In the genomic region with DNA sequence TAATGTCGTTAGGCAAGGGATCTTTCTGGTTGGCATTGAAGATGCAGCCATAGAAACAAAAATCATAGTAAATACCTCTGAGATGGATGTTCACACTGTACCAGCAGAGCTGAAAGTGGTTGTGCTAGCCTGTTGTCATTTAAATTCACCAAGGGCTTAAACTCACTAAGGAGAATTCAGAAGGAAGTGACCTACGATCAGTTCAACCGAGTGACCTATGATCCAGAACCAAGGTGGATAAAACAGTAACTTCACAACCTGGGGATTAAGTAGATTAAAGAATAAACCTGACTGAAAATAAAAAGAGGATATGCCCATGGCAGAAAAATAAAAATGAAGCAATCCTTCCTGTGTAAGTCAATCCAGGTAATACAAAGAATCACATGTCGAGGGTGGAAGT, we compare ENCODE assay signal across 28 mouse cellular contexts. TPM values are rescaled to one million over a fixed set of nuclear protein-coding genes. Genes with fewer than 3 reads are reported as not detected.
DNase-seq lines count a peak whose midpoint lies in the region; ATAC-seq lines count a peak whose summit lies in the region.
"Had no signal": no experiment of that assay in that cellular context is flagged by ENCODE, and none has a peak within 500 bp of the region (broad histone marks: within the 10 kb centered on the region; RNA-seq: fewer than 3 reads in every experiment).

No protein-coding gene starts in this region.

- H3K9me3 ChIP-seq in kidney, embryonic 15.5 days (replicated peaks) = no peaks in the 10 kb centered on the region
- H3K9me3 ChIP-seq: embryonic facial prominence, embryonic 12.5 days; embryonic facial prominence, embryonic 15.5 days; forebrain, embryonic 12.5 days; forebrain, embryonic 15.5 days; heart, embryonic 12.5 days; heart, embryonic 15.5 days had no signal

- no peak overlapping the region for H3K4me3 ChIP-seq in kidney, embryonic 15.5 days (replicated peaks)
- H3K4me3 ChIP-seq: embryonic facial prominence, embryonic 12.5 days; embryonic facial prominence, embryonic 15.5 days; forebrain, embryonic 12.5 days; forebrain, embryonic 15.5 days; heart, embryonic 12.5 days; heart, embryonic 15.5 days had no signal

- no peak for ATAC-seq in kidney, embryonic 15.5 days (replicated peaks; ENCODE audit: low FRiP score)
- no peak for ATAC-seq in frontal cortex, adult (ENCODE audit: low TSS enrichment)
- ATAC-seq: forebrain, embryonic 15.5 days; hindbrain, postnatal 0 days; Patski had no signal

- 74% methylated on average over 4 of the region's 4 CpGs for WGBS in kidney, embryonic 15.5 days

- H3K4me1 ChIP-seq in kidney, embryonic 15.5 days = no peaks in the 10 kb centered on the region
- H3K4me1 ChIP-seq: embryonic facial prominence, embryonic 12.5 days; embryonic facial prominence, embryonic 15.5 days; forebrain, embryonic 12.5 days; forebrain, embryonic 15.5 days; heart, embryonic 12.5 days; heart, embryonic 15.5 days had no signal

- H3K27me3 ChIP-seq in kidney, embryonic 15.5 days = no peaks in the 10 kb centered on the region
- H3K27me3 ChIP-seq: embryonic facial prominence, embryonic 12.5 days; embryonic facial prominence, embryonic 15.5 days; forebrain, embryonic 12.5 days; forebrain, embryonic 15.5 days; heart, embryonic 12.5 days; heart, embryonic 15.5 days; Patski had no signal

- H3K36me3 ChIP-seq in kidney, embryonic 15.5 days = no peaks in the 10 kb centered on the region
- H3K36me3 ChIP-seq: embryonic facial prominence, embryonic 12.5 days; embryonic facial prominence, embryonic 15.5 days; forebrain, embryonic 12.5 days; forebrain, embryonic 15.5 days; heart, embryonic 12.5 days; heart, embryonic 15.5 days had no signal

- H3K9ac ChIP-seq in kidney, embryonic 15.5 days = no peak overlapping the region
- H3K9ac ChIP-seq: embryonic facial prominence, embryonic 12.5 days; embryonic facial prominence, embryonic 15.5 days; forebrain, embryonic 12.5 days; forebrain, embryonic 15.5 days; heart, embryonic 12.5 days; heart, embryonic 15.5 days; hindbrain, embryonic 14.5 days had no signal

- no peak overlapping the region for H3K4me2 ChIP-seq in kidney, embryonic 15.5 days
- H3K4me2 ChIP-seq: embryonic facial prominence, embryonic 12.5 days; embryonic facial prominence, embryonic 15.5 days; forebrain, embryonic 12.5 days; forebrain, embryonic 15.5 days; heart, embryonic 12.5 days; heart, embryonic 15.5 days; hindbrain, embryonic 14.5 days had no signal

- 0 out of 2 replicates have a peak overlapping the region, but pooled peaks have one; percentile 9 for H3K27ac ChIP-seq in kidney, embryonic 15.5 days
- H3K27ac ChIP-seq: embryonic facial prominence, embryonic 12.5 days; embryonic facial prominence, embryonic 15.5 days; forebrain, embryonic 12.5 days; forebrain, embryonic 15.5 days; heart, embryonic 15.5 days; hindbrain, embryonic 14.5 days; hindbrain, postnatal 0 days had no signal

- DNase-seq in kidney, adult 11 months = peak; percentile 53
- DNase-seq in kidney, postnatal 4 days = no peak
- DNase-seq in fat pad, adult 2 months (ENCODE audit: extremely low read depth, low read depth, low spot score) = peak; percentile 56
- peak; percentile 32 for DNase-seq in kidney, postnatal 14 days
- no peak for DNase-seq in frontal cortex, postnatal 10 days (ENCODE audit: low spot score in 2 of 2)
- DNase-seq in cerebellum, postnatal 25 days = no peak
- DNase-seq: adrenal gland, postnatal 10 days; adrenal gland, postnatal 36 days; cerebellum, adult 18-20 months; cerebellum, adult 9-10 months; cerebellum, postnatal 14 days; gastrocnemius, postnatal 25 days; heart, adult 18-20 months; heart, postnatal 10 days; heart, postnatal 4 days had no signal

RNA-seq across cellular contexts. Expression of gene Pth, which starts 44.5 kb away (rescaled TPM):
- polyA plus RNA-seq in kidney, embryonic 15.5 days (2015; fragmentation: Nextera tagmentation; extraction: Ambion mirVana) = not detected in 2 replicates
- polyA plus RNA-seq: forebrain, embryonic 12.5 days; forebrain, embryonic 15.5 days; frontal cortex, adult 2 months; gonadal fat pad, adult 2 months; heart, embryonic 12.5 days; hindbrain, embryonic 14.5 days; hindbrain, postnatal 0 days; Patski had no signal

Comparison
In these comparisons a context has a peak if more than half of its experiments do, and no peak if none do; other contexts are left out.
1. DNase-seq: peak in kidney, adult 11 months (single experiment), fat pad, adult 2 months (single experiment) and kidney, postnatal 14 days (single experiment); none in kidney, postnatal 4 days (0 of 2), frontal cortex, postnatal 10 days (0 of 2) and cerebellum, postnatal 25 days (0 of 2).